Mouse (Mus musculus) embryonic facial prominence, embryonic 14.5 days (tissue): ENCODE data around the gene Inpp1. TPM values are rescaled to one million over a fixed set of nuclear protein-coding genes. Genes with fewer than 3 reads are reported as not detected.

Experiments used
- polyA plus RNA-seq: library from polyadenylated mRNA; unstranded; fragments of >200 nt; fragmentation: Nextera tagmentation; extraction: Ambion mirVana; gene quantifications from 2 replicates; pipeline ENCODE4 v1.2.1, GENCODE M21; 2014

Gene Inpp1
- polyA plus RNA-seq, 1 experiment from 2014 or later = 15.3 TPM

Other genes with a start within 250 kb of the Inpp1 start
- gene Nemp2, start 187.0 kb downstream of the Inpp1 start, polyA plus RNA-seq = 8.4 and 11.6 TPM in 2 replicates
- gene Mfsd6, start 90.2 kb downstream of the Inpp1 start, polyA plus RNA-seq = 3.2 and 3.5 TPM in 2 replicates
- 25.0 and 25.9 TPM in 2 replicates for gene Hibch, start 27.2 kb upstream of the Inpp1 start, polyA plus RNA-seq
- gene 1700019D03Rik, start 202.5 kb upstream of the Inpp1 start, polyA plus RNA-seq = 4.1 and 4.6 TPM in 2 replicates
- gene Mstn, start 244.0 kb upstream of the Inpp1 start, polyA plus RNA-seq = 20.2 and 20.5 TPM in 2 replicates